Mouse (Mus musculus): ENCODE data around the gene Opn4.

- TF ChIP-seq POLR2A (IDR thresholded peaks at IDR 0.05; ENCODE audit: insufficient read depth, low read length) = no peak
- TF ChIP-seq CTCF (IDR thresholded peaks at IDR 0.05; ENCODE audit: low read depth, low read length) = peak; percentile 66
- TF ChIP-seq EP300 (IDR thresholded peaks at IDR 0.05; ENCODE audit: insufficient read depth, low read depth, low read length) = 0 out of 2 replicates have a peak, but pooled peaks have one; percentile 38
Observed at GRCm38 (mm10) chr14:34549004-34549671, 50.8 kb downstream of the Opn4 start.
